Mouse (Mus musculus) stomach, postnatal 0 days (tissue): ENCODE measurements around the gene Fip1l1. TPM values are rescaled to one million over a fixed set of nuclear protein-coding genes. Genes with fewer than 3 reads are reported as not detected.

ENCODE experiments used
- ATAC-seq: fragments of 200-750 bp; cut with Nextera tagmentation; 2 replicates; pipeline ENCODE4 v1.8.0; 2017; ENCODE audit not compliant: low FRiP score, low TSS enrichment
- DNase-seq: peaks from one replicate; pipeline ENCODE4 v3.0.0-alpha.2; 2016; ENCODE audit warnings: low spot score
- H3K27ac ChIP-seq: fragments of 300-500 bp; sonication (generic); replicated peaks from 2 replicates; pipeline ENCODE4 v1.5.1; 2014; ENCODE audit warnings: mild to moderate bottlenecking, control low read depth
- H3K27me3 ChIP-seq: fragments of 300-500 bp; sonication (generic); 2 replicates; pipeline ENCODE4 v1.6.1; 2014; ENCODE audit warnings: low read length; ENCODE audit not compliant: control insufficient read depth, insufficient read depth
- H3K36me3 ChIP-seq: fragments of 300-500 bp; sonication (generic); 2 replicates; pipeline ENCODE4 v1.6.1; 2014; ENCODE audit warnings: low read length, mixed read lengths; ENCODE audit not compliant: control insufficient read depth, insufficient read depth
- H3K4me1 ChIP-seq: fragments of 300-500 bp; sonication (generic); replicated peaks from 2 replicates; pipeline ENCODE4 v1.6.1; 2014; ENCODE audit warnings: antibody characterized with exemption; ENCODE audit not compliant: control insufficient read depth, insufficient read depth
- H3K4me2 ChIP-seq: fragments of 300-500 bp; sonication (generic); replicated peaks from 2 replicates; pipeline ENCODE4 v1.6.1; 2014; ENCODE audit warnings: low read depth, mild to moderate bottlenecking, control low read depth, moderate library complexity
- H3K4me3 ChIP-seq: fragments of 300-500 bp; sonication (generic); 2 replicates; pipeline ENCODE4 v1.5.1; 2014; ENCODE audit warnings: low read depth, low read length, control low read depth
- H3K9ac ChIP-seq: fragments of 300-500 bp; sonication (generic); 2 replicates; pipeline ENCODE4 v1.6.1; 2014; ENCODE audit warnings: mild to moderate bottlenecking, low read length, control low read depth, mixed read lengths
- H3K9me3 ChIP-seq: fragments of 300-500 bp; sonication (generic); 2 replicates; pipeline ENCODE4 v1.6.1; 2016; ENCODE audit warnings: low read length; ENCODE audit not compliant: control insufficient read depth
- CTCF ChIP-seq: IDR thresholded peaks from 2 replicates; pipeline ENCODE4 v1.5.1; 2016; ENCODE audit warnings: antibody characterized with exemption, low read depth, mild to moderate bottlenecking, moderate library complexity
- EP300 ChIP-seq: optimal IDR thresholded peaks from 2 replicates; pipeline ENCODE3; 2016; ENCODE audit warnings: antibody characterized with exemption
- WGBS: fragments of 180-500 bp; shearing (Covaris S2); extraction: QIAGEN DNeasy Blood & Tissue Kit; methylation state at CpG from one replicate; pipeline ENCODE4 v1.1.7; 2014; 5-methylcytosine and 5-hydroxymethylcytosine counted together
- polyA plus RNA-seq: library from polyadenylated mRNA; unstranded; fragments of >200 nt; fragmentation: Nextera tagmentation; extraction: Ambion mirVana; gene quantifications from 2 replicates; pipeline ENCODE4 v1.2.1, GENCODE M21; 2015

Fip1l1 gene
- polyA plus RNA-seq, 1 experiment from 2014 or later: 33.3 TPM

- DNase-seq: no peak
- WGBS: 82% methylated on average over 10 of the region's 10 CpGs
- no peak for ATAC-seq
Measured at GRCm38 (mm10) chr5:74602371-74602770, 67.1 kb downstream of the Fip1l1 start.

GRCm38 (mm10) chr5:74603306-74603705, 68.1 kb downstream of the Fip1l1 start:
- no peak for ATAC-seq

More at GRCm38 (mm10) chr5:74602371-74602770, 67.1 kb downstream of the Fip1l1 start:
- Histone ChIP-seq H3K4me3 (no peak overlapping the region), H3K27me3 (no peaks in the 10 kb centered on the region), H3K4me1 (no peaks in the 10 kb centered on the region), H3K9ac (no peak overlapping the region), H3K9me3 (no peaks in the 10 kb centered on the region), H3K4me2 (no peak overlapping the region), H3K27ac (no peak overlapping the region), H3K36me3 (0 out of 2 replicates have a peak, but pooled peaks cover 2% of the 10 kb centered on the region)
- no peak for TF ChIP-seq EP300
- TF ChIP-seq CTCF: no peak

DNA sequence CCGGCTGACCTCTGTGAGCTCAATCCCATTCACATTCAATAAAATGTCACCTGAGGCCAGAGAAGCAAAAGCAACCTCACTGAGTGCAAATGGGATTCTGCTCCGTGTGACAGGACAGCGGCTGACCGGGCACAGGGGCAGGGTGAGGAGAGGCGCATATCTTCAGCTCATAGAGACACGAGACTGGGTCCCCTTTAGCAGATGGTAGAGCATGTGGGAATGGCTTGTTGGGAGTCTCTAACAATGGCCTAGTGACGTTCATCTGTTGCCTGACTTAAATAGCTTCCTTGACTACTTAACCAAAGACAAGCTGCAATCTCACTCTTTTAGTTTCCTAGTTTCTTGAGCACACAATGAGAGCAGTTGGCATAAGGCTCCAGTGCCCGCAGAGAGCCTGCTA, 71.0 kb downstream of the Fip1l1 start:
- Histone ChIP-seq H3K9me3 (no peaks in the 10 kb centered on the region), H3K4me3 (no peak overlapping the region), H3K9ac (no peak overlapping the region), H3K27me3 (no peaks in the 10 kb centered on the region), H3K27ac (no peak overlapping the region), H3K4me2 (no peak overlapping the region), H3K36me3 (no peaks in the 10 kb centered on the region), H3K4me1 (no peaks in the 10 kb centered on the region)
- DNase-seq: peak; percentile 10
- no peak for TF ChIP-seq CTCF
- no peak for TF ChIP-seq EP300
- no peak for ATAC-seq
- 89% methylated on average over 8 of the region's 8 CpGs for WGBS

More at GRCm38 (mm10) chr5:74603306-74603705, 68.1 kb downstream of the Fip1l1 start:
- H3K4me2 ChIP-seq: no peak overlapping the region
- TF ChIP-seq EP300 (no peak), CTCF (no peak)
- H3K9me3 ChIP-seq: no peaks in the 10 kb centered on the region
- 54% methylated on average over 4 of the region's 4 CpGs for WGBS
- H3K27ac ChIP-seq: no peak overlapping the region
- no peak overlapping the region for H3K4me3 ChIP-seq
- DNase-seq: no peak
- 0 out of 2 replicates have a peak, but pooled peaks cover 2% of the 10 kb centered on the region for H3K36me3 ChIP-seq
- no peaks in the 10 kb centered on the region for H3K27me3 ChIP-seq
- H3K9ac ChIP-seq: no peak overlapping the region
- no peaks in the 10 kb centered on the region for H3K4me1 ChIP-seq

- H3K4me1 ChIP-seq: no peaks in the 10 kb centered on the region
- no peak overlapping the region for H3K4me3 ChIP-seq
- H3K9ac ChIP-seq: no peak overlapping the region
- 68% methylated on average over 10 of the region's 10 CpGs for WGBS
- H3K4me2 ChIP-seq: no peak overlapping the region
- no peak for ATAC-seq
- H3K27ac ChIP-seq: no peak overlapping the region
- no peaks in the 10 kb centered on the region for H3K9me3 ChIP-seq
- no peaks in the 10 kb centered on the region for H3K36me3 ChIP-seq
- H3K27me3 ChIP-seq: no peaks in the 10 kb centered on the region
- TF ChIP-seq EP300 (no peak), CTCF (no peak)
- DNase-seq: no peak
Measured at GRCm38 (mm10) chr5:74610511-74610910, 75.3 kb downstream of the Fip1l1 start.

- Histone ChIP-seq H3K4me3 (no peak overlapping the region), H3K36me3 (no peaks in the 10 kb centered on the region), H3K4me2 (no peak overlapping the region), H3K9me3 (no peaks in the 10 kb centered on the region), H3K4me1 (no peaks in the 10 kb centered on the region), H3K27ac (no peak overlapping the region), H3K27me3 (no peaks in the 10 kb centered on the region), H3K9ac (no peak overlapping the region)
- no peak for TF ChIP-seq EP300
- no peak for TF ChIP-seq CTCF
- ATAC-seq (no peak), DNase-seq (no peak)
- 74% methylated on average over 5 of the region's 5 CpGs for WGBS
Measured at GRCm38 (mm10) chr5:74612713-74613112, 77.5 kb downstream of the Fip1l1 start.

DNA sequence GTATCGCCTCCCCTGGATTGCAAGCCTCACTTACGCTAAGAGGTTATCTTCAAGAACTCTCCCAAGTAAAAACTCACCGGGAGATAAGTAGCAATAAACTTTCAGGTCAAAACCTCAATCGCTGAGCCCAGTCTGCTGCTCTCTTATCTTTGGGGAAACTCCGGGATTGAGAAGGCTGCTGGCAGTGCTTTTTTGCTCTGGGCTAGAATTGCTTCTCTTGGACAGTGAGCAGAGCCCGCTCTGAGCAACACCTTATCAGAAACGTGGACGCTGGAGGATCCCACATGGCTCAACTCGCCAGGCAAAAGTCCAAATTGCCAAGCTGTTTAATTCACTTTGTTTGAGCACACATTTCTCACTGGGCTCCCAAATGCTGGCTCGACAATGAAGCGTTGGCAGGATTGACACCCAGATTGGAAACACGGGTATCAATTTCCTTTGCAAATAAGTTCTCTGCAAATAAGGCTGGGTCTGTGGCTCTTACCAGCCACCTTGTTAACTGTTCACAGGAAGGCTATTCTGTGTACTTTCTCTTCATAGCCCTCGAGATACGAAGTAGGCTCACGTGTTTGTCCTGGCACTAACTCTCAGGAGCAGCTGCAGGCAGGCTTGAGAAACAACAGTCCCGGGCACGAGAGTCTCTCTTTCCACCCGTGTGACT, 78.4 kb downstream of the Fip1l1 start:
- H3K4me3 ChIP-seq: no peak overlapping the region
- no peaks in the 10 kb centered on the region for H3K9me3 ChIP-seq
- ATAC-seq: peak; percentile 74
- no peak overlapping the region for H3K27ac ChIP-seq
- DNase-seq: peak; percentile 63
- no peaks in the 10 kb centered on the region for H3K4me1 ChIP-seq
- WGBS: 40% methylated on average over 18 of the region's 18 CpGs
- no peaks in the 10 kb centered on the region for H3K36me3 ChIP-seq
- H3K9ac ChIP-seq: no peak overlapping the region
- H3K4me2 ChIP-seq: peak overlapping the region; percentile 14; the same call in 1 of the 2 replicates
- H3K27me3 ChIP-seq: no peaks in the 10 kb centered on the region
- TF ChIP-seq EP300 (no peak), CTCF (no peak)
